Mouse (Mus musculus) testis, adult 2 months (tissue): ENCODE results near the gene Olfr518.

Experiments used
- CTCF ChIP-seq: fragments of 200-500 bp; IDR thresholded peaks from 2 replicates; pipeline ENCODE4 v1.5.1; 2012; ENCODE audit warnings: low read depth, mild to moderate bottlenecking, inconsistent platforms, low read length, moderate library complexity; ENCODE audit not compliant: control insufficient read depth, insufficient read depth, insufficient replicate concordance
- POLR2A ChIP-seq: fragments of 200-500 bp; IDR thresholded peaks from 2 replicates; pipeline ENCODE4 v1.6.1; 2012; ENCODE audit warnings: low read depth, mild to moderate bottlenecking, inconsistent platforms, low read length, moderate library complexity; ENCODE audit not compliant: control insufficient read depth

GRCm38 (mm10) chr7:108933794-108934731, 49.3 kb upstream of the Olfr518 start, which contains the start of gene Eif3f:
- TF ChIP-seq CTCF = peak; percentile 73; the same call in 1 of the 2 replicates
- peak; percentile 74 for TF ChIP-seq POLR2A
